Mouse (Mus musculus): Measurements from ENCODE around the gene Olfr1307.

Olfr1307 gene

DNA sequence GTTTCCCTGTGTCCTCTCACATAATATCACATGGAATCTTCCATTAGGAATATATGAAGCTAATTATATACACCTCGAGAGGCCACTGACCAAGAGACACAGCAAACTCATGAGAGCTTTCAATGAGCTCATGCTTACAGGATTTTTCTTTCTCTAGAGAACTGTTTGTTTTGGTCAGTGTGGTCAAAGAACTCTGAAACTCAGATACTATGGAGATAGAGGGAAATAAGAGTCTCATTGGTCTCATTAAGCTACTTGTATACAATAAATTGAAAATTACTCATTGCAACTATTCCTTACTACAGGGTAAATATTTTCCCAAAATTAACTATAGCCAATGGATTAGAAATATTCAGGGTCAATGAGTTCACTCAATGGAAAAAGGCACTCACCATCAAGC is at the start of gene Olfr1307:
TSS of gene Olfr1307 (minus strand) at position 101 of the 400 bp plus-strand sequence.
- no peak for DNase-seq (ENCODE audit: extremely low read depth, low read depth, low spot score)

DNA sequence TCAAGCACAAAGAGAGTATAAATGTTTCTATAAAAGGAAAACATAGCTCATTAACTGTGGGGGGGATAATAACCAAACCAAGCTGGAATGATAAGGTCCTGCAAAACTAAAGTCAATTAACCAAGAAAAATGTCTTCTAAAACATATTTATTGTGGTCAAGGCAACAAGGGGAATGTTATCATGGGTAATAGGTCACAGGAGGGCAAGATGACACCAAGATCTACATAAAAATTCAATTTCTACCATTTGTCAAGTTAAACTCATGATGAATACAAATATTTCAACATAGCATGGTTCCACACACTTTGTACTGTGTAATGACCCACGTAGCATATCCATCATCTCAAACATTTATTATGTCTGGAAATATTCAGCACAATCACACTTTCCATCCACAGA is 40.9 kb upstream of the Olfr1307 start, which contains the start of gene Olfr1309:
TSS of gene Olfr1309 (minus strand) at position 101 of the 400 bp plus-strand sequence.
- no peak for DNase-seq (ENCODE audit: extremely low read depth, low read depth, low spot score)

DNA sequence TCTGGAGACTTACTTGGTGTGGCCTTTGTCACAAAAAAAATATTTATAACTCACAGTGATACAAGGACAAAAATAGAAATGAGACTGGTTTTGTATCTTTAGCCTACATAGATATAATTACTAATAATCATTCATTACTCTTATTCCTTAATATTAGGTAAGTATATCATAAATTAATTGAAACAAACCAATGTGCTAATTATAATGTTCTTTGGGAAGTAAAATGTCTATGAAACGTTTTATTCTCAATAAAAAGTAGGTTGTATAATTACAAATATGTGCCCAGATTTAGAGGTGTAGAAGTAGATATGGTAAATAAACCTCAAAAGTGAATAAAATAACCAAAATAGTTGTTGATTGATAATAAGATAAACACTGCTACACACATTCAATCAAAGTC is 15.6 kb upstream of the Olfr1307 start, which contains the start of gene Olfr1308:
TSS of gene Olfr1308 (minus strand) at position 101 of the 400 bp plus-strand sequence.
- DNase-seq (ENCODE audit: extremely low read depth, low read depth, low spot score): no peak

DNA sequence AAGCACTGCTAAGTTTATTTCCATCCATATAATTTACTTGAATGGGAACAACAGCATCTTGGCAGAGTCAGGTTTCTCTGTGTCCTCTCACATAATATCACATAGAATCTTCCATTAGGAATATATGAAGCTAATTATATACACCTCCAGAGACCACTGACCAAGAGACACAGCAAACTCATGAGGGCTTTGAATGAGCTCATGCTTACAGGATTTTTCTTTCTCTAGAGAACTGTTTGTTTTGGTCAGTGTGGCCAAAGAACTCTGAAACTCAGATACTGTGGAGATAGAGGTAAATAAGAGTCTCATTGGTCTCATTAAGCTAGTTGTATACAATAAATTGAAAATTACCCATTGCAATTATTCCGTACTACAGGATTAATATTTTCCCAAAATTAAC is 33.1 kb downstream of the Olfr1307 start, which contains the start of gene Olfr1306:
TSS of gene Olfr1306 (minus strand) at position 101 of the 400 bp plus-strand sequence.
- DNase-seq (ENCODE audit: extremely low read depth, low read depth, low spot score): no peak

All from fat pad, adult 2 months (tissue).